Mouse (Mus musculus) heart, postnatal 0 days (tissue): ENCODE measurements around the gene Nxph1.

ENCODE experiments used
- CTCF ChIP-seq: IDR thresholded peaks from 2 replicates; pipeline ENCODE4 v1.5.1; 2016; ENCODE audit warnings: antibody characterized with exemption, control low read depth, low read depth
- EP300 ChIP-seq: IDR thresholded peaks from 2 replicates; pipeline ENCODE4 v1.6.1; 2016; ENCODE audit warnings: antibody characterized with exemption, low read depth

DNA sequence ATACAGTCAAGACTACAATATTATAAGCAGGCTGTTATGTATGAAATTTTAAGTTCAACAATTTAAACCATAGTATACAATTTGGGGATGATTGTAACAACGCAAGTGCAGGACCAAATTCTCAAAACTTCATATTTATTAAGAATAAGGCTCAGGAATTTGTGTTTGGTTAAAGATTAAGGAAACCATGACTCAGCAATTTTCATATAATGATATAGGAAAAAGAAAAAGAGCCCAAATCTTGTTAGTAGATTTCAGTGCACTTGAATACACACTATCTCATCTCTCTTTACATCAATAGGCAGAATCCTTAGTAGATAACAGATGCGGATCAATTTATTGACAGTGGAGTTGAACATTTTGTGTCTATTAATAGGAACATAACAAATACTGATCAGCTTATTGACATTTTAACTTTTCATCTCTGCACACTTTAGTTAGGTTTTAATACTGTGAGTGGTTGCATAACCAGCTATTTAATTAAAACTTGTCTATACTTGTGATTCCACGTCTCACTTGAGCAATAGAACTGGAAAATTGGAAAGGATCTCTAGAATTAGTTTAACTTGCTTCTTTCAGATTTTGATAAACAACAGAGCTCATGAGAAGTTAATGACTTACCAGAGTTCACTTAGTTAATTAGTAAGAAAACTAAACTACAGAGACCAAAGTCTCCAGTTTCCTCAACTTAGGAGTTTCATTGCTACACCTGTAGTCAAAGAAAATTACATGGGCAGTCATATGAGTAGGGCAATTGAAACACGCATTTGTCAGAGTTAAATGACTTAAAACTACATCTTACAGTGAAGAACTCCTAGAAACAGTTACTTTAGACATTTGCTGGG lies 113.3 kb downstream of the Nxph1 start:
- TF ChIP-seq CTCF (no peak), EP300 (no peak)
